Mouse (Mus musculus) adrenal gland, adult (tissue): ENCODE data around the gene Gm5615.

Source experiments
- DNase-seq, 2 experiments: peaks; one replicate each; pipeline ENCODE4 v3.0.0; 2022 to 2023; ENCODE audit warnings: low spot score in 1 of 2; ENCODE audit not compliant: inconsistent age in 2 of 2

Gene Gm5615

DNA sequence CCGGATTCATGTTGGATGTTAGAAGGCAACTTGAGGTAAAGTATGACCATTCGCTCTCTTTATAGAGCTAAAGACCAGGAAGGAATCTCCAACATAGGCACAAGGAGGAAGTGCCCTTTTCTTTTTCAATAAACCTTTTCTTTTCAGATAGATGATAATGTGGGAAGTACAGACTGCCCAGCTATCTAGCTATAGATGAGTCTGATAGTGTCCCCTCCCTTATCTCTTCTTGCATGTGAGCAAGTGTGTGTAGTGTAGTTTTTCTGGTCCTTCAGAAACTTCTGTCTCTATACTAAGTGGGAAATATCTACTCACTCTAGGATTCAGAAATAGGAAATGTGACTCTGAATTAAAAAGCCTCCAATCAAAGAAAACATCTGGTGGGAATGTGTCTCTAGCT, at the start of gene Gm5615:
Gm5615 (minus strand) TSS at position 101 of the 400 bp plus-strand sequence.
- no peak for DNase-seq

- no peak for DNase-seq
Measured at GRCm38 (mm10) chr9:36582535-36582934, 40.8 kb upstream of the Gm5615 start, which contains the start of gene Gm17689. Gm17689 (minus strand) TSS chr9:36582635.

GRCm38 (mm10) chr9:36504211-36504610, 37.6 kb downstream of the Gm5615 start:
- no peak for DNase-seq

DNA sequence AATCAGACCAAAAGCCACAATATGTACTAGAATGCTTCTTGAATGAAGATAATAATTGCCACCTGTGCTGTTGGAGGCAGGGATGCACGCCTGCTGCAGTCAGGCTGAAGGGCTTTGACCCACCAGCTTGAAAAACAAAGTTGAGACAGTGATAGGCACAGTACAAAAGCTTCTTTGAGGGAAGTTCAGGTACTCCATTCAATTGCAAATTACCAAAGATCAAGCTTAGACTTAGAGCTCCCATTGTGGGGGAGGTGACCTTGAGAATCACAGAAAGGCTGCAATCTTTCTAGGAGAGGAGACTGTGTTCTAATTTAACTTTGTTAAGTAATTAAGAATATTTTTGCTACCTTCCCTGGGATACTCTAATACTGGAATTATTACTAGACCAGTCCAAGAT, 45.9 kb downstream of the Gm5615 start:
- DNase-seq, result no peak

DNA sequence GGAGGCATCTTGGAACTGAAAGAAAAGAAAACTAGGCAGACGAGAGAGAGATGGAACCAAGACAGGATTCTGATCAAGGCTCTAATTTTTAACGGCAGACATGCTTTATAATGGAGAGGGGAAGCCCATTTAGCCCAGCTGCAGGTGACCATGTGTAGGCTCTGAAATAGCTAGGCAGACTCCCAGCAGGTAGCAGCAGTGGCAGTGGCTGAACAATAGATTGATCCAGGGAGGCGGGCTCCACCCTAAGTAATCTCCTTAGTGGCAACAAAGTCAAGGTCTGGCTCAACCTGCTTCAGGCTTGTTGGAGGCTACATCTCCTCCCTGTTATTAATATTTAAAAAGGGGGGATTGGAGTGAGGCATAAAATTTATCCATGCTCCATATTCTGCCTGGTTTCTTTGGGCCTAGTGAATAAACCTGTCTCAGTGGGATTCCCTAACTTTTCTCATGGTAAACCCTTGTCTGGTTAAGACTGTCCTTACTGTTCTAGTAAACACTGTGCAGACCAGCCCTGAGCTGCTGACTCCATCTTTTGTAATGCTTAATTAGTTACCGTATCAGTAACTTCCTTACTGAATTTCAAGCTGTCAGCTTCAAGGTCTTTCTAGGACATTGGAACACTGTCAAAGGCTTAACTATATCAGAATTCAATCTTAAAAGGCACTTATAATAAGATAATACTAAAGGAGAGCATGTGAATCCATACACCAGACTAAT, 47.1 kb downstream of the Gm5615 start:
- DNase-seq, result no peak
